In the genomic region with DNA sequence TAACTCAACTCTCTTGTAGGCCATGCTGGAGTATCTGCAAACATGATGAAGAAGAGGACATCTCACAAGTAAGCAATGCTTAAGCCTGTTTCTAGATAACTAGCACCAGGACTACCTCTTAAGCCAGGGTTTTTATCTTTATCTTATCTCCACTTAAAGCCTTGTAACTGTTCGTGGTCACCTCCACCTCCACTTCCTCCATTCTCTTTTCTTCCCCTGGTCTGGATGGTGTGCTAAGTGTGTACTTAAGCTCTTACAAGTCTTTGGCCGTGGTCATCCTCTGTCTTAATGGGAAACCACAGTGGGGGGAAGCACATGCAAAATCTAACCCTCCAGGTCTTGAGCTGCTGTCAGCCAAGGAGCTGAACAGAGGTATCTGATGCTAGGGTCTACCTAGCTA, we compare ENCODE assay signal across 16 mouse cellular contexts. TPM values are rescaled to one million over a fixed set of nuclear protein-coding genes. Genes with fewer than 3 reads are reported as not detected.
"Had no signal": no experiment of that assay in that cellular context is flagged by ENCODE, and none has a peak within 500 bp of the region (broad histone marks: within the 10 kb centered on the region; RNA-seq: fewer than 3 reads in every experiment).

No protein-coding gene starts in this region.

- H3K4me2 ChIP-seq: liver, embryonic 11.5 days; liver, embryonic 15.5 days; midbrain, embryonic 12.5 days; neural tube, embryonic 15.5 days had no signal

- ATAC-seq: intestine, postnatal 0 days had no signal

- DNase-seq: kidney, adult 9 months; lung, adult 2 months; lung, postnatal 14 days; right cerebral cortex, postnatal 4 days; spleen, adult 18-20 months; thymus, adult 18-20 months; thymus, postnatal 14 days had no signal

- H3K9me3 ChIP-seq: limb, embryonic 10.5 days; liver, embryonic 15.5 days; megakaryocyte, embryonic 14.5 days; midbrain, embryonic 12.5 days; neural tube, embryonic 15.5 days had no signal

- H3K4me3 ChIP-seq: left cerebral cortex, adult 2 months; limb, embryonic 10.5 days; liver, embryonic 15.5 days; megakaryocyte, embryonic 14.5 days; midbrain, embryonic 12.5 days; myocyte; neural tube, embryonic 15.5 days had no signal

- H3K9ac ChIP-seq: liver, embryonic 15.5 days; midbrain, embryonic 12.5 days; neural tube, embryonic 15.5 days had no signal

- H3K27me3 ChIP-seq: liver, embryonic 15.5 days; megakaryocyte, embryonic 14.5 days; midbrain, embryonic 12.5 days; neural tube, embryonic 15.5 days had no signal

- H3K27ac ChIP-seq: left cerebral cortex, adult 2 months; limb, embryonic 10.5 days; liver, embryonic 15.5 days; midbrain, embryonic 12.5 days; neural tube, embryonic 15.5 days had no signal

RNA-seq across cellular contexts. Expression of a gene that starts 42.9 kb away (rescaled TPM):
- polyA plus RNA-seq: myocyte had no signal
